Mouse (Mus musculus) liver, embryonic 14.5 days (tissue): ENCODE measurements around the gene Lrrc72.

ENCODE experiments used
- CTCF ChIP-seq: IDR thresholded peaks from 2 replicates; pipeline ENCODE4 v1.5.1; 2016; ENCODE audit warnings: antibody characterized with exemption, low read depth, control low read depth
- EP300 ChIP-seq: IDR thresholded peaks from 2 replicates; pipeline ENCODE4 v1.6.1; 2016; ENCODE audit warnings: antibody characterized with exemption, low read depth

- no peak for TF ChIP-seq EP300
- no peak for TF ChIP-seq CTCF
Observed at GRCm38 (mm10) chr12:36241171-36241570, 12.0 kb downstream of the Lrrc72 start.
